Mouse (Mus musculus) ES-Bruce4 (cell line): ENCODE results near the gene Oat. TPM values are rescaled to one million over a fixed set of nuclear protein-coding genes. Genes with fewer than 3 reads are reported as not detected.

Experiments
- H3K27ac ChIP-seq: 2 replicates; pipeline ENCODE4 v1.5.1; 2012; ENCODE audit warnings: low read length, inconsistent platforms; ENCODE audit not compliant: insufficient read depth
- H3K27me3 ChIP-seq: 2 replicates; pipeline ENCODE4 v1.6.1; 2012; ENCODE audit warnings: mild to moderate bottlenecking, low read length, inconsistent platforms; ENCODE audit not compliant: control insufficient read depth, poor library complexity, insufficient read depth, severe bottlenecking
- H3K36me3 ChIP-seq: 2 replicates; pipeline ENCODE4 v1.6.1; 2012; ENCODE audit warnings: inconsistent platforms, mild to moderate bottlenecking, low read length, moderate library complexity; ENCODE audit not compliant: control insufficient read depth, poor library complexity, insufficient read depth, severe bottlenecking
- H3K4me1 ChIP-seq: one replicate; pipeline ENCODE4 v1.8.1; 2011; ENCODE audit warnings: low read length; ENCODE audit not compliant: control insufficient read depth, insufficient read depth
- H3K4me3 ChIP-seq: 2 replicates; pipeline ENCODE4 v1.5.1; 2011; ENCODE audit warnings: low read depth, mild to moderate bottlenecking, low read length
- H3K9ac ChIP-seq: 2 replicates; pipeline ENCODE4 v1.6.1; 2012; ENCODE audit warnings: low read depth, mild to moderate bottlenecking, inconsistent platforms; ENCODE audit not compliant: poor library complexity, severe bottlenecking
- H3K9me3 ChIP-seq: replicated peaks from 2 replicates; pipeline ENCODE4 v1.6.1; 2012; ENCODE audit warnings: mild to moderate bottlenecking, low read length, inconsistent platforms; ENCODE audit not compliant: control insufficient read depth, poor library complexity, insufficient read depth, severe bottlenecking
- CTCF ChIP-seq: IDR thresholded peaks from one replicate; pipeline ENCODE4 v1.8.1; 2011; ENCODE audit warnings: low read depth, low read length
- EP300 ChIP-seq: IDR thresholded peaks from 2 replicates; pipeline ENCODE4 v1.6.1; 2011; ENCODE audit warnings: low read depth, low read length; ENCODE audit not compliant: insufficient read depth
- POLR2A ChIP-seq: IDR thresholded peaks from one replicate; pipeline ENCODE4 v1.8.1; 2011; ENCODE audit warnings: low read length; ENCODE audit not compliant: insufficient read depth
- polyA plus RNA-seq: library from polyadenylated mRNA; stranded (reverse); fragments of >200 nt; gene quantifications from 2 replicates; pipeline ENCODE4 v1.2.4, GENCODE M21; 2011; ENCODE audit warnings: low read depth; ENCODE audit not compliant: missing spikeins, insufficient read depth, insufficient read length

Gene Oat
- polyA plus RNA-seq, 1 experiment: 38.8 TPM

DNA sequence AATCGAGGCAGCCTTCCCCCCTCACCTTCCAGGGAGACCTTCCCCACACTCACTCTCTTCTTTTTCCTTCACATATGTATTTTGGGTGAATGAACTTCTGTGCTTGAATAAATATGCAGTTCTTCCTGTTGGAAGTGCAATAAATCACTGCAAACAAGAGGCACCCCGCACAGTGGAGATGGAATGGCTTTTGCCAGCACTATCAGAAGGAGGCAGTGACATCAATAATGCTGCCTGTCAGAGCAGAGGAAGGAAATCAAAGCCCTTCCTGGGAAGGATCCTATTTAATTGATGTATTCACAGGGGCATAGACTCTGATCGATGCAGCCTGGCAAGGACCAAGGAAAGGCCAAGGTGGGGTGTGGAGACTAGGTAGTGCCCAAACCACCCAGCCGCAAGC is 33.8 kb downstream of the Oat start:
- no peaks in the 10 kb centered on the region for H3K36me3 ChIP-seq
- H3K9ac ChIP-seq: no peak overlapping the region
- no peak for TF ChIP-seq EP300
- TF ChIP-seq POLR2A: no peak
- no peak for TF ChIP-seq CTCF
- no peak overlapping the region for H3K27ac ChIP-seq
- H3K4me1 ChIP-seq: no peaks in the 10 kb centered on the region
- H3K9me3 ChIP-seq: no peaks in the 10 kb centered on the region
- H3K4me3 ChIP-seq: no peak overlapping the region
- H3K27me3 ChIP-seq: no peaks in the 10 kb centered on the region

DNA sequence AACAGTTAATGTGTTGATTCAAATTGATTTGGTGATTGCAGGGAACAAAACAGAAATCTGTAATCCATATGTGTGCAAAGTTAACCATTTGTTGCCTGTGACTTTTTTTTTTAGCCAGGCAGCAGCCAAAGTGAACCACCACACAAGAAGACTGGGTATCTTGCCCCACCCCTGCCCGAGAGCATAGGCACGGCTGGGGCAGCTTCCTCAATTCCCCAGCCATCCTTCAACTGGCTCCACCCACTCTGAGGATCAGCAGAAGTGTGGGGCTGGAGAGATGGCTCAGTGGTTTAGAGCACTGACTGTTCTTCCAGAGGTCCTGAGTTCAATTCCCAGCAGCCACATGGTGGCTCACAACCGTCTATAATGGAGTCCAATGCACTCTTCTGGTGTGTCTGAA is 34.6 kb downstream of the Oat start:
- H3K27ac ChIP-seq: no peak overlapping the region
- no peak overlapping the region for H3K4me3 ChIP-seq
- no peak overlapping the region for H3K9ac ChIP-seq
- H3K9me3 ChIP-seq: no peaks in the 10 kb centered on the region
- no peak for TF ChIP-seq EP300
- no peak for TF ChIP-seq POLR2A
- no peak for TF ChIP-seq CTCF
- H3K36me3 ChIP-seq: no peaks in the 10 kb centered on the region
- no peaks in the 10 kb centered on the region for H3K4me1 ChIP-seq
- H3K27me3 ChIP-seq: no peaks in the 10 kb centered on the region

DNA sequence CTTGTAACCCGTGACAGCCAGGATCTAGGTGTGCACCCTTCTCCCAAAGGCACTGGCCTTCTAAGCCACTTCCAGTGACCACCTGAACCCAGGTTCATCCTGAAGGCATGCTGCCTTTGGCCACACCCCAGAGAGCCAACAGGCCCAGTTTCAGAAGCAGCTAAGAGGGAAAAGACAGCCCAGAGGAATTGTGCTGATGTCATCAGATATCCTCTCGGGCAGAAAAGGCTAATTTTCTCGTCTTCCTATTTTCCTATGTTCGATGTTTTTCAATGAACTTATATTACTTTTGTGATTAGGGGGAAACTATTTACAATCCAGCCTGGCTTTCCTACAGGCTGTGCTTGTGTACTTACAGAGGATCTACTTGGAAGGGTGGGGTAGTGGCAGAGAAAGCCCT is 35.6 kb downstream of the Oat start:
- Histone ChIP-seq H3K36me3 (no peaks in the 10 kb centered on the region), H3K9ac (no peak overlapping the region), H3K4me3 (no peak overlapping the region), H3K27ac (no peak overlapping the region), H3K4me1 (no peaks in the 10 kb centered on the region), H3K27me3 (no peaks in the 10 kb centered on the region), H3K9me3 (no peaks in the 10 kb centered on the region)
- TF ChIP-seq EP300 (no peak), POLR2A (no peak), CTCF (no peak)

DNA sequence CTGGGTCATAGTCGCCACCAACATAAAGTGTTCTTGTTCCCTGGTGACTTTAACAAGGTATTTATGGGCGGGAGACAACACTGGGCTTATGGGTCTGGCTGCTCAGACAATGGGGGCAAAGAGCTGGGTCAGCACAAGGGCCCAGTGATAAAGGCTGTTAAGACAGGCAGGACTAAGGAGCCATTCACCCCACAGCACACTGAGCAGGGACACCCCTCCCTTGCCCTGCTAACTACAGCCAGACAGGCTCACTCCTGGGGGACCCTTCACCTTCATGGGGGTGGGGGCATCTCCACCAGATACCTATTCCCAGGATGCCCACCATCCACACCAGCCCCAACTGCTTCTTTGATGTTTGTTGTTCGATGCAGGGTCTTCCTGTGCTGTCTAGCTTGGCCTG is 47.0 kb downstream of the Oat start:
- H3K27ac ChIP-seq: no peak overlapping the region
- TF ChIP-seq CTCF: no peak
- TF ChIP-seq POLR2A: no peak
- no peak for TF ChIP-seq EP300

DNA sequence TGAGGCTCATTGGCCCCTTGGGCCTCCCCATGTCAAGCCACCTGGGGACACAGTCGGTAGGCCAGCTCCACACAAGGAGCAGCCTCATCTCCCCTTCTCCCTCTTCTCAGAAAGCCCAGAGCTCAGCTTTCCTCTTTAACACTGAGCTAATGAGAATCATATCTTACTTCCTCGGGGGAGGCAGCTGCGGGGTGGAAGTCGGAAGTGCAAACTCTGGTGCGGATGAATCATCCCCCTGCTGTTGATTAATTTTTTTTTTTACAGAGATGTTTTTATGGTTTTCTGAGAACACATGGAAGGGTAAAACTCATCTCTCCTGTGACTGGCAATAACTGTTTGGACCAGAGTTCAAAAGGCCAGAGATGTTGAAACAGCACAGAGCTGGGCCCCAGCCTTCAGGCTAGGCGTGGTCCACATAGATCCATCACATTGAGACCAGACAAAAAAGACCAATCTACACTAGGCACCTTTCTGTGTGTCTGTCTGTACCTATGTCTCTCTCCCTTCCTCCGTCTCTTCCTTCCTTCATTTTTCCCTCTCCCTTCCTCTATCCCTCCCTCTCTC is 62.7 kb downstream of the Oat start:
- H3K9ac ChIP-seq: no peak overlapping the region
- no peak overlapping the region for H3K27ac ChIP-seq
- no peak for TF ChIP-seq POLR2A
- no peak for TF ChIP-seq EP300
- no peaks in the 10 kb centered on the region for H3K9me3 ChIP-seq
- H3K4me1 ChIP-seq: no peaks in the 10 kb centered on the region
- no peaks in the 10 kb centered on the region for H3K36me3 ChIP-seq
- no peak overlapping the region for H3K4me3 ChIP-seq
- no peaks in the 10 kb centered on the region for H3K27me3 ChIP-seq

More for the DNA sequence above, 47.0 kb downstream of the Oat start:
- H3K9ac ChIP-seq: no peak overlapping the region
- no peaks in the 10 kb centered on the region for H3K36me3 ChIP-seq
- no peaks in the 10 kb centered on the region for H3K4me1 ChIP-seq
- H3K9me3 ChIP-seq: no peaks in the 10 kb centered on the region
- no peak overlapping the region for H3K4me3 ChIP-seq
- H3K27me3 ChIP-seq: no peaks in the 10 kb centered on the region

DNA sequence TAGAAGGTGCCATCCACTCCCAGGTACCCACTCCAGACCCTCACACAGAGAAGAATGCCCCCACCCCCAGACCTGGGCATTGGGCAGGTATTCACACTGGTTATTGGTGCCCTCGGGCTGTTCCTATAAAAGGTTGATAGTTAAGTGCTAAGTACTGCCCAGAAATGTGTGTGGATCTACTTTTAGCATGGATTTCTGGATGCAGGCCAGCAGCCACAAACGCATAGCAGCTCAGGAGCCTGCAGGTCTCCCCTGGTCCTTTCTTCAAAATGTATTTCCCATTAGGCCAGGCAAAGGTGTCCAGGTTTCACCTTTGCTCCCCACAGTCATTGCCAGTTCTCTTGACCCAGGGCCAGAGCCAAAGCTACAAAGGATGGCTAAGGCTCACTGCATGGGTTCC is 67.1 kb downstream of the Oat start:
- TF ChIP-seq CTCF (no peak), EP300 (no peak), POLR2A (no peak)
- Histone ChIP-seq H3K9ac (no peak overlapping the region), H3K27ac (no peak overlapping the region), H3K4me3 (no peak overlapping the region), H3K36me3 (no peaks in the 10 kb centered on the region), H3K4me1 (no peaks in the 10 kb centered on the region), H3K27me3 (no peaks in the 10 kb centered on the region), H3K9me3 (no peaks in the 10 kb centered on the region)

Other genes with a start within 250 kb of the Oat start
- gene Nkx1-2, start 23.2 kb upstream of the Oat start, polyA plus RNA-seq: 0.20 TPM in 1 of 2 replicates, not detected in the other
- gene Lhpp, start 34.2 kb upstream of the Oat start, polyA plus RNA-seq: 5.6 and 6.1 TPM in 2 replicates
- gene Fam53b, start 237.5 kb upstream of the Oat start, polyA plus RNA-seq: 10.0 and 10.4 TPM in 2 replicates